Mouse (Mus musculus): Measurements from ENCODE around the gene Platr25. TPM values are rescaled to one million over a fixed set of nuclear protein-coding genes. Genes with fewer than 3 reads are reported as not detected.
"Not testable (repeated sequence)": the region's sequence is repeated elsewhere in the genome, so short reads cannot be mapped to it uniquely, and the experiment has no call there.

Gene Platr25
- total RNA-seq (2015; ENCODE audit: low replicate concordance) (8.0 and 10.1 TPM in 2 replicates), total RNA-seq (2017; ENCODE audit: low replicate concordance) (7.8 and 10.3 TPM in 2 replicates)

- peak; percentile 88 for ATAC-seq (replicated peaks; ENCODE audit: low FRiP score, poor library complexity, severe bottlenecking)
These were observed at the start of gene Platr25 for GRCm38 (mm10) chr13:62760432-62761415. Gene Platr25 (minus strand): TSS chr13:62760709.

DNA sequence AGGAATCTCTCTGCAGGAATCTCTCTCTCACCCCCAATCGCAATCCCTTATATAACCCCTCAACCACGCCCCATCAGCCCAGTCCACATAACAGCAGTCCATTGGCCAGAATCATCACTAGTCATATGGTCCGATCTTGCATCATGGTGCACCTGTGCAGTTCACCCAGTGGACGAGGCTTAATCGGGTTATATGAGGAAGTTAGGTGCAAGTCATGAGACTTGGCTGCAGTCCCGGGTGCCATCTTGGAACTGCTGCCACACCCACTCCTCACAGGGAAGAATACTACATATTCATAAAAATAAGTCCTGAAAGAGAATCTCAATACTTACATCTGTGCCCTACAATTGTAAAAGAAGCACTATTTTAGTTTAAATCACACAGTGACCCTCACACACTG is 47.5 kb upstream of the Platr25 start:
- not testable (repeated sequence) for ATAC-seq (replicated peaks; ENCODE audit: low FRiP score, poor library complexity, severe bottlenecking)

DNA sequence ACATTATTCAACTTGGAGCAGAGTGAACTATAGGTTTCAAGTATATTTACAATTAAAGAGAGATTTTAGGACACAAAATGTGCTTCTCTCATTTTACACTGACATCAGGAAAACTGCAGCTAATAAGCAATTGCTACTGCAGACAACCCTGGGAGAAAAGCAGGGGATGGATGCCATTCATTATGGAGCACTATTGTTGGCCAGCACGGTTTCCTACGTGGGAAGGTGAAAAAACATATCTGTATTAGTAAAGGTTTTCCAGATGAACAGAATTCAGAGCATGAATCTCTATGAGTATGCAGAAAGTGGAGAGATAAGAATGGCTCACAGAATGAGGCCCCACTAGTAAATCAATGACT is 25.6 kb upstream of the Platr25 start:
- ATAC-seq (replicated peaks; ENCODE audit: low FRiP score, poor library complexity, severe bottlenecking): not testable (repeated sequence)

- peak; percentile 90 for ATAC-seq (replicated peaks; ENCODE audit: low FRiP score, poor library complexity, severe bottlenecking)
These were observed 25.0 kb upstream of the Platr25 start, which contains the start of gene Gm5141 for GRCm38 (mm10) chr13:62785199-62786134. Gene Gm5141 (minus strand): TSS chr13:62785808.

- not testable (repeated sequence) for ATAC-seq (replicated peaks; ENCODE audit: low FRiP score, poor library complexity, severe bottlenecking)
These were observed 3.3 kb upstream of the Platr25 start for GRCm38 (mm10) chr13:62763806-62764205.

GRCm38 (mm10) chr13:62733322-62733721 is 27.2 kb downstream of the Platr25 start:
- ATAC-seq (replicated peaks; ENCODE audit: low FRiP score, poor library complexity, severe bottlenecking): no peak

DNA sequence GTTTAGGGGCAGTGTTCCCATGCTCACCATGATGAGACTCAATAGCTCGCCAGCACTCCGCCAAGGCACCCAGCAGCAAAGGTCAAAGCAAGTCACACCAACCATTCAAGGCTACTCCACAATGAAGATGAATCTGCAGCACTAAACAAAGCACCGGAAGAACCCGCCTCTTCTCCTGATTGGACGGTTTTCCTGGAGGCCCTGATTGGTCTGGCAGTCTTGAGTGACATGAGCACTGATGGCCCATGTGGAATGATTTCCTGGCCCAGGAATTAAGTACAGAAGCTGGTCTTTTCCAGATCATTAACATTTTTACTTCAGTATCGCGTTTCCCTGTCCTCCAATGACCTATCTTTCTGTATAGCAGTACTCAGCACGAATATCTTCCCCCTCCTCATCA is 47.9 kb downstream of the Platr25 start:
- ATAC-seq (replicated peaks; ENCODE audit: low FRiP score, poor library complexity, severe bottlenecking): not testable (repeated sequence)

DNA sequence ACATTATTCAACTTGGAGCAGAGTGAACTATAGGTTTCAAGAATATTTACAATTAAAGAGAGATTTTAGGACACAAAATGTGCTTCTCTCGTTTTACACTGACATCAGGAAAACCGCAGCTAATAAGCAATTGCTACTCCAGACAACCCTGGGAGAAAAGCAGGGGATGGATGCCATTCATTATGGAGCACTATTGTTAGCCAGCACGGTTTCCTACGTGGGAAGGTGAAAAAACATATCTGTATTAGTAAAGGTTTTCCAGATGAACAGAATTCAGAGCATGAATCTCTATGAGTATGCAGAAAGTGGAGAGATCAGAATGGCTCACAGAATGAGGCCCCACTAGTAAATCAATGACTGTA is 75.2 kb downstream of the Platr25 start:
- not testable (repeated sequence) for ATAC-seq (replicated peaks; ENCODE audit: low FRiP score, poor library complexity, severe bottlenecking)

DNA sequence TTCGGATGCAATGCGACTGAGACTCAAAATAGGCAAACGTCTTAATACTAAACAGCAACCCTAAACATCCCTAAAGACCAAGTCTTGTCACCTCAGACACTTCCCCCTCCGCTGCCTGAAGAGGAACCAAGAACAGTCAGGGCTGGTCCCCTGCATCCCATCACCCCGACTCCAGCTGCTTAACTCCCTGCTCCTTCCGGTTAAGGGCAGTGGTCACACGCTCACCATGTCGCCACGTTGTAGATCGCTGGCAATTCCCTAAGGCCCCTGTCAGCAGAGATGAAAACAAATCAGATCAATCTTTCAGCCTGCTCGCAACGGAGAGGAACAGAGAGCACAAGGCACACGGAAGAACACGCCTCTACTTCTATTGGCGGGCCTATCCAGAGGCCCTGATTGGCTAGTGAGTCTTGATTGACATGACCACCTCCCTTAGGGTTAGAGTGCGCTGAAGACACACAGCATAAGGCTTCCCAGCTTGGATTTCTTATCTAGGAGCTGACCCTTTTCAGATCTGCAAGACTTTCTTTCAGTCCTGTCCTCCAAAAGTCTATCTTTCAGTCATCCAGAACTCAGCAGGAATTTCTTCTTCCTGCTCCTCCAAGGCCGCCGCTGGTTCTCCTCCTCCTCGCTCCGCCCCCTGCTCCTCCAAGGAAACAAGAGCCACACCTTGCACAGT is 75.8 kb downstream of the Platr25 start:
- peak; percentile 93 for ATAC-seq (replicated peaks; ENCODE audit: low FRiP score, poor library complexity, severe bottlenecking)

DNA sequence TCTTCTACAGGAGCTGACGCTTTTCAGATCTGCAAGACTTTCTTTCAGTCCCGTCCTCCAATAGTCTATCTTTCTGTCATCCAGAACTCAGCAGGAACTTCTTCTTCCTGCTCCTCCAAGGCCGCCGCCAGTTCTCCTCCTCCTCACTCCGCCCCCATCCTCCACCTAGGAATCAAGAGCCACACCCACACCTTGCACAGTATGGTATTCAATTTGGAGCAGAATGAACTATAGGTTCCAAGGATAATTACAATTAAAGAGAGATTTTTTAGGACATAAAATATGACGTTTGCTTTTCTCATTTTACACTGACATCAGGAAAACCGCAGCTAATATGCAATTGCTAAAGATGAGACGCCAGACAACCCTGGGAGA is 107.2 kb downstream of the Platr25 start:
- no peak for ATAC-seq (replicated peaks; ENCODE audit: low FRiP score, poor library complexity, severe bottlenecking)

DNA sequence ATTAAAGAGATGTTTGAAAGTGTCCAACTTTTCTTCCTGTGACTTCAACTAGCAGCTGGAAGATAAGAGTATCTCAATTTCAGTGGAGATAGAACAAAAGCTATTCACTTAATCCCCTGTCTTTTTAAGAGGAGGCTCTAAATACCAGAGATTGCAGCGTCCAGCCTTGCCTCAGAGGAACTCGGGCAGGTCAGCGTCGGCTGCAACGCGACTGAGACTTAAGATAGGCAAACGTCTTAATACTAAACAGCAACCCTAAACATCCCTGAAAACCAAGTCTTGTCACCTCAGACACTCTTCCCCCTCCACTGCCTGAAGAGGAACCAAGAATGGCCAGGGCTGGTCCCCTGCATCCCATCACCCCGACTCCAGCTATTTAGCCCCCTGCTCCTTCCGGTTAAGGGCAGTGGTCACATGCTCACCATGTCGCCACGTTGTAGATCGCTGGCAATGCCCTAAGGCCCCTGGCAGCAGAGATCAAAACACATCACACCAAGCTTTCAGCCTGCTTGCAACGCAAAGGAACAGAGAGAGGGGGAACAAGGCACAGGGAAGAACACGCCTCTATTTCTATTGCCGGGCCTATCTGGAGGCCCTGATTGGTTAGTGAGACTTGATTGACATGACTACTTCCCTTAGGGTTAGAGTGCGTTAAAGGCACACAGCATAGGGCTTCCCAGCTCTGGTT is 107.7 kb downstream of the Platr25 start:
- not testable (repeated sequence) for ATAC-seq (replicated peaks; ENCODE audit: low FRiP score, poor library complexity, severe bottlenecking)

DNA sequence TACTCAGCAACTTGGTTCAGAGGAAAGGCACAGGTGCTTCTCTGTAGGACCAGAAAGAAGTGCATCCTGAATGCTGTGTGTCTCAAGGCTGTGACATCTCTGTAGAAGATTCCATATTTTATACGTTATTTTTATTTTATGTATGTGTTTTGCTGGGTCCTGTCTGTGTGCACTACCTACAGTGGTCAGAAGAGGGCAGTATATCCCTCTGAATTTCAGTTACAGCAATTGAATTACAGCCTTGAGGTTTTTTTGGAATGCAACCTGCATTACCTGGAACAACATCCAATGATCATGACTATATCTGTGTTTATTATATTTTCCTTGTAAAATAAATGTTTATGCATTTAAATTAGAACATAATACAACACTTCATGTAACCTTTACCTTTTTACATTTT is 133.4 kb downstream of the Platr25 start:
- ATAC-seq (replicated peaks; ENCODE audit: low FRiP score, poor library complexity, severe bottlenecking): not testable (repeated sequence)

- ATAC-seq (replicated peaks; ENCODE audit: low FRiP score, poor library complexity, severe bottlenecking): not testable (repeated sequence)
These were observed 136.2 kb downstream of the Platr25 start for GRCm38 (mm10) chr13:62624277-62624665.

DNA sequence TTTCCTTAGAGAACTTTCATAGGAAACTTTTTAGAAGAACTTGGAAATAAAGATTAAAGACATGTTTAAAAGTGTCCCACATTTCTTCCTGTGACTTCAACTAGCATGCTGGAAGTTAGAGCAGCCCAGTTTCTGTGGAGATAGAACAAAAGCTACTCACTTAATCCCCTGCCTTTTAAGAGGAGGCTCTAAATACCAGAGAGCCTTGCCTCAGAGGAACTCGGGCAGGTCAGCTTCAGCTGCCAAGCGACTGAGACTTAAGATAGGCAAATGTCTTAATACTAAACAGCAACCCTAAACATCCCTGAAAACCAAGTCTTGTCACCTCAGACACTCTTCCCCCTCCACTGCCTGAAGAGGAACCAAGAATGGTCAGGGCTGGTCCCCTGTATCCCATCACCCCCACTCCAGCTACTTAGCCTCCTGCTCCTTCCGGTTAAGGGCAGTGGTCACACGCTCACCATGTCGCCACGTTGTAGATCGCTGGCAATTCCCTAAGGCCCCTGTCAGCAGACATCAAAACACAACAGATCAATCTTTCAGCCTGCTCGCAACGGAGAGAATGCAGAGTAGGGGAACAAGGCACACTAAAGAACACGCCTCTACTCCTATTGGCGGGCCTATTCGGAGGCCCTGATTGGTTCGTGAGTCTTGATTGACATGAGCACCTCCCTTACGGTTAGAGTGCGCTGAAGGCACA is 136.8 kb downstream of the Platr25 start, which contains the start of gene 6720489N17Rik:
TSS of gene 6720489N17Rik (minus strand) at position 606 of the 700 bp plus-strand sequence.
- peak; percentile 100 for ATAC-seq (replicated peaks; ENCODE audit: low FRiP score, poor library complexity, severe bottlenecking)
